Mouse (Mus musculus) kidney, adult 2 months (tissue): ENCODE measurements around the gene Mink1. TPM values are rescaled to one million over a fixed set of nuclear protein-coding genes. Genes with fewer than 3 reads are reported as not detected.
"Not testable (repeated sequence)": the region's sequence is repeated elsewhere in the genome, so short reads cannot be mapped to it uniquely, and the experiment has no call there.

Experiments
- DNase-seq: peaks from one replicate; pipeline ENCODE4 v3.0.0; 2021
- H3K27ac ChIP-seq: fragments of 200-500 bp; 2 replicates; pipeline ENCODE4 v1.5.1; 2012; ENCODE audit warnings: low read depth, low read length, control low read depth, inconsistent platforms; ENCODE audit not compliant: insufficient read depth
- H3K27me3 ChIP-seq: fragments of 200-500 bp; replicated peaks from 2 replicates; pipeline ENCODE4 v1.6.1; 2012; ENCODE audit warnings: mild to moderate bottlenecking, moderate library complexity, low read length, inconsistent platforms; ENCODE audit not compliant: control insufficient read depth, insufficient read depth
- H3K36me3 ChIP-seq: fragments of 200-500 bp; 2 replicates; pipeline ENCODE4 v1.6.1; 2012; ENCODE audit warnings: mild to moderate bottlenecking, moderate library complexity, low read length, inconsistent platforms; ENCODE audit not compliant: control insufficient read depth, insufficient read depth
- H3K4me1 ChIP-seq: fragments of 200-500 bp; 2 replicates; pipeline ENCODE4 v1.6.1; 2011; ENCODE audit warnings: low read length; ENCODE audit not compliant: control insufficient read depth, insufficient read depth
- H3K4me3 ChIP-seq: fragments of 200-500 bp; 2 replicates; pipeline ENCODE4 v1.5.1; 2011; ENCODE audit warnings: mild to moderate bottlenecking, low read depth, low read length, control low read depth; ENCODE audit not compliant: insufficient read depth
- CTCF ChIP-seq: fragments of 200-500 bp; conservative IDR thresholded peaks from 2 replicates; pipeline ENCODE4 v1.5.1; 2011; ENCODE audit warnings: low read depth, mild to moderate bottlenecking, control low read depth, low read length, moderate library complexity, mixed read lengths; ENCODE audit not compliant: insufficient read depth, insufficient read length
- POLR2A ChIP-seq: fragments of 200-500 bp; IDR thresholded peaks from one replicate; pipeline ENCODE4 v1.6.1; 2011; ENCODE audit warnings: low read depth, low read length, control low read depth
- WGBS: fragments of 180-500 bp; shearing (Covaris S2); methylation state at CpG from one replicate; pipeline ENCODE4 v1.1.7; 2018; 5-methylcytosine and 5-hydroxymethylcytosine counted together
- polyA plus RNA-seq: library from polyadenylated mRNA; depleted of rRNA; stranded (reverse); fragments of >200 nt; gene quantifications from 2 replicates; pipeline ENCODE4 v1.2.3, GENCODE M21; 2012; rRNA removed

Mink1 gene
- 73.1 and 91.8 TPM in 2 replicates for polyA plus RNA-seq

DNA sequence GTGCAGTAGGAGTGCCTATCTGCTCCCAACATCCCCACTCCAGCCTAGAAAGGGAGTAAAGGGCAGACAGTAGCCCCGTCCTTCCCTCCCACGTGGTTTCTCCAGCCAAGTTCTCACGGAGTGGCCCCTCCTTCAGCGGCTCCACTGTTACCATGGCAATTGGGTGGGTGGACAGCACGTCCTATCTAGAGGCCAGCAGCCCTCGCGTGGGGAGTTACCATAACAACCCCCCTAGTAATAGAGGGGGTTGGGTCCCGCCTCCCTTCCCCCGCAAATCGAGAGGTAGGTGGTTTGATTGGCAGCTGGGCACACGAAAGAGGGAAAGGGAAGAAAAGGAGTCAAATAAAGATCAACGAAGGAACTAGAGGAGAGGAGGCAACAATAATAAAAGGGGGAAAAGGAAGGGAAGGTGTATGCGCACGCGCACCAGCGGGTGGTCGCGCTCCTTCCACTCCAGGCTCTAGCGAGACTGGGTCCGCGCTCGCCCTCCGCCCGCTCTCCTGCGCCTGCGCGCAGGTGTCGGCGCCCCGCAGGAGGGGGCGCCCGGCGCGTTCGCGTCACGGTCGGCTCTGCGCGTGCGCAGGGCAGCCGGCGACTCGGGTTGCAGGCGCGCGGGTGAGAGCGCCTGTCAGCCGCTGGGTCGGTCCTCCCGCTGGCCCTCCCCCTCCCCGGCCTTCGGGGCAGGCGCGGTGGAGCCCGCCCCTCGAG, at the start of gene Mink1:
Gene Mink1, plus strand, starts transcription at position 595 of the 708 bp plus-strand sequence.
- Histone ChIP-seq H3K27ac (peak within 1 kb of the TSS; percentile 92), H3K27me3 (no peaks in the 10 kb centered on the region), H3K4me1 (peaks cover 21% of the 10 kb centered on the region), H3K4me3 (peak within 1 kb of the TSS; percentile 86), H3K36me3 (no peaks in the 10 kb centered on the region)
- DNase-seq: peak; percentile 95
- no peak for TF ChIP-seq CTCF
- TF ChIP-seq POLR2A: peak; percentile 35
- WGBS: under 1% methylated on average over 57 of the region's 57 CpGs

DNA sequence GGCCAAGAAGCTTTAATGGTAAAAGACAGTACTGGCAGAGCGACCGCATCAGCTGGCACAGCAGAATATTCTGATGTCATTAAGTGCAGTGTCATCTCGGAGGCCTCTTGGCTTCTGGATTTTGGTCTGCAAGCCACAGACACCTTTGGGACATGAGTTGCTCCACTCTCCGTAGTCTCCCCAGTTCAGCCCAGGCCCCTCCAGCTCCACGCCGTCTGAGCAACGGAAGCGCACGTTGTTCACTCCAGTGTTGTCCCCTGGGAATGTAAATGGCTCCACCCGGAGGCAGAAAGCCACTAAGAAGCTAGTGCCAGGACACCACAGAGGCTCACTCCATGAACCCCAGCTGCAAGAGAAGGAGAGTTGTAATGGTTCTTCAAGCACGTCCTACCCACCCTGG, 49.2 kb upstream of the Mink1 start:
- no peak for TF ChIP-seq POLR2A
- no peak for TF ChIP-seq CTCF
- no peaks in the 10 kb centered on the region for H3K27me3 ChIP-seq
- H3K4me1 ChIP-seq: no peaks in the 10 kb centered on the region
- no peaks in the 10 kb centered on the region for H3K36me3 ChIP-seq
- DNase-seq: no peak
- 54% methylated on average over 11 of the region's 11 CpGs for WGBS
- no peak overlapping the region for H3K27ac ChIP-seq
- H3K4me3 ChIP-seq: no peak overlapping the region

DNA sequence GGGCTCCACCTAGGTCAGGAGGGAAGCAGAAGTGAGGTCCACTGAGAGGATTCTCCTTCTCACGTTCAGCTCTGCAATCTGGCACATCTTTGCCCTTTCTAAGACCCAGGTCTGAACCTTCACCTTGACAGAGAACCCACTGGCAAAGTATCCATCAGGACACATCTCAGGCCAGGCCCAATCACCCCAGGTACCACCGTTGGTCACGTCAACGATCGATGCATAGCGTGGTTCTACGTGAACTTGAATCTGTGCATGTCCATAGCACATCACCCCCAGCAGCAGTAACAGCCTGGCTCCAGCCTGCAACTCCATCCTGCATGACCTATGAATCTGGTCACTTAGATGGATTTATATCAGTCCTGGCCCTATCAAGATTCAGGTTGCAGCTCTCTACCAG, 48.4 kb upstream of the Mink1 start, which contains the start of gene Vmo1:
Gene Vmo1, minus strand, starts transcription at position 329 of the 400 bp plus-strand sequence.
- TF ChIP-seq POLR2A (no peak), CTCF (no peak)
- Histone ChIP-seq H3K36me3 (no peaks in the 10 kb centered on the region), H3K4me1 (no peaks in the 10 kb centered on the region), H3K27me3 (no peaks in the 10 kb centered on the region), H3K4me3 (no peak within 1 kb of the TSS), H3K27ac (no peak within 1 kb of the TSS)
- 84% methylated on average over 7 of the region's 7 CpGs for WGBS
- DNase-seq: no peak

DNA sequence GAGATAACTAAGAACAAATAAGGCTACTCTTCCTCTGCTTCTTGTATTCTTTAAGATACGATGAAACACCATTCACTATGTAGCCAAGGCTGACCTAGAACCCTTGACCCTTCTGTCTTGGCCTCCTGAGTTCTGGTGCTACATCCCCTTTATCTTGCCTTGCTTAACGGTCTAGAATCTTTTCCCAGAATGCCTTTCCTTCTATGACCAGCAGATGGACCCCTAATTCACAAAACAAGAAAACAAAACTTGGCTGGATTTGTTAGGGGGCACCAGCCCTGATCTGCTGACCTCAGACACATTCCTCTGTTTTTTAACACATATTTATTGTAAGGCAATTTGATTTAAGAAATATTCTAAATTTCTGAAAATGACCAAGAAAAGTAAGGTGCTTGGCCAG, 46.3 kb upstream of the Mink1 start:
- no peaks in the 10 kb centered on the region for H3K4me1 ChIP-seq
- peak; percentile 64 for DNase-seq
- 14% methylated on average over 2 of the region's 2 CpGs for WGBS
- H3K27me3 ChIP-seq: no peaks in the 10 kb centered on the region
- H3K36me3 ChIP-seq: no peaks in the 10 kb centered on the region
- TF ChIP-seq POLR2A (no peak), CTCF (peak; percentile 34)
- no peak overlapping the region for H3K27ac ChIP-seq
- H3K4me3 ChIP-seq: no peak overlapping the region

DNA sequence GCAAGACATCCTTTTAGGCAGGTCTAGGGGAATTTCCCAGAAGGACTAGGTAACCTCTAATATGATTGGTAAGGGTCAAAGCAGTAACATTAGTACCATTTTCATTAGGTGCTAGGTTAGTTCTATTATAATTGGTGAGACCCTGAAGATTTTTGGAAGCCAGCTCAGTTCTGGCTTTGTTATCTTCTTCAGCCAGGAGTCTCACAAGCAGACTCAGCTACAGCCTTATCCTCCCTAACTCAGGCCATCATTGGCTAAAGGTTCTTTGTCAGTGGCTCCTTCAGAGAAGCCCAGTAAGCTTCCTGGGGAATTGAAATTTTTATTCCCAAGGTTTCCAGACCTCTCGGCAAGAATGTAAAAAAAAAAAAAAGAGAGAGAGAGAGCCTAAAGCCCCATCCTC, 44.2 kb upstream of the Mink1 start:
- no peak for DNase-seq

DNA sequence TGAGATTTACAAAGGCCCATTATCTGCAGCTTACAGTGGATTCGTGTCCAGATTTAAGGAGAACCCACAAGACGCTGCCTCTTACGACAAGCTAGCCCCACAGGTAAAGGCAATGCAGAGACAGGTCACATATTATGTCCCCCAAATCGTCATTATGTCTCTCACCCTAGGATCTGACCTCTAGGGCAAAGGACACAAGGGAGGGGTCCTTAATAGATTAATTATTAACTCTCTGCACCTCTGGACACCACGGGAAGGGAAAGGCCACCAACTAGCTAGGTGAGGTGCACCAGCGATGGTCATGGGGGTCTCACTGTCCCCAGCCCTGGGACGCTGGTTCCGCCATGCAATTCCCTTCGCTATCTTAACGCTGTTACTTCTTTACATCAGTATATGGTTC, 43.8 kb upstream of the Mink1 start, which contains the start of gene Gltpd2:
Gene Gltpd2, plus strand, starts transcription at position 274 of the 400 bp plus-strand sequence.
- Histone ChIP-seq H3K4me1 (no peaks in the 10 kb centered on the region), H3K27me3 (no peaks in the 10 kb centered on the region), H3K36me3 (no peaks in the 10 kb centered on the region), H3K4me3 (peak within 1 kb of the TSS; percentile 39), H3K27ac (no peak within 1 kb of the TSS)
- DNase-seq: no peak
- WGBS: 80% methylated on average over 10 of the region's 10 CpGs
- TF ChIP-seq POLR2A (no peak), CTCF (no peak)

More for the DNA sequence above, 44.2 kb upstream of the Mink1 start:
- no peaks in the 10 kb centered on the region for H3K27me3 ChIP-seq
- H3K36me3 ChIP-seq: no peaks in the 10 kb centered on the region
- no peak for TF ChIP-seq CTCF
- H3K4me1 ChIP-seq: no peaks in the 10 kb centered on the region
- WGBS: 74% methylated on average over 1 of the region's 1 CpGs
- no peak overlapping the region for H3K4me3 ChIP-seq
- H3K27ac ChIP-seq: no peak overlapping the region

DNA sequence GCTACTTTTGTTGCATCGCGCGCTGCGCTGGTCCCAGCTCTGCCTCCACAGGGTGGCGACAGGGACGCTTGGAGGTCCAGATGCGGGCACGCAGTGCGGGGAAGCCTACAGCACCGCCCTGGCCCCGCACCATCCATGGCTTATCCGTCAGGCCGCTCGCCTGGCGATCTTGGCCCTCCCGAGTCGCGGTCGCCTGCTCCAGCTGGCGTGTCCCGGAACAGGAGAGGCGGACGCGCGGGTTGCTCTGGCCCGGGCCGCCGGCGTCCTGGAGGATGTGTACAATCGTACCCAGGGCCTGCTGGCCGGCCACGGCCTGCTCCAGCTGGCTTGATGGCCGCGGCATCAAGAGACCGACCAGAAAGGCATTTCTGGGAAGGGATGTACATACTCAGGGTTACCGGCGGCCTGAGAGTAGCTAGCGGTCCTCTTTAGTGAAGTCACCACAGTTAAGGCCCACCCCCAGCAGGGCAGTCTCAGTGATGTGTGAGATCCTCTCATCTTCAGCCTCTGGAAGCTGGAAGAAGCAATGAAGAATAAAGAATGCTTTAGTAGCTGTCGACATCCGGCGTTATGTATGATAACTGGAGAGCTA, 42.4 kb upstream of the Mink1 start:
- 21% methylated on average over 41 of the region's 41 CpGs for WGBS
- H3K4me1 ChIP-seq: no peaks in the 10 kb centered on the region
- TF ChIP-seq CTCF: 0 out of 2 replicates have a peak, but pooled peaks have one; percentile 17
- no peak for TF ChIP-seq POLR2A
- DNase-seq: peak; percentile 35
- H3K36me3 ChIP-seq: no peaks in the 10 kb centered on the region
- H3K27me3 ChIP-seq: no peaks in the 10 kb centered on the region
- H3K4me3 ChIP-seq: peak overlapping the region; percentile 39
- no peak overlapping the region for H3K27ac ChIP-seq

DNA sequence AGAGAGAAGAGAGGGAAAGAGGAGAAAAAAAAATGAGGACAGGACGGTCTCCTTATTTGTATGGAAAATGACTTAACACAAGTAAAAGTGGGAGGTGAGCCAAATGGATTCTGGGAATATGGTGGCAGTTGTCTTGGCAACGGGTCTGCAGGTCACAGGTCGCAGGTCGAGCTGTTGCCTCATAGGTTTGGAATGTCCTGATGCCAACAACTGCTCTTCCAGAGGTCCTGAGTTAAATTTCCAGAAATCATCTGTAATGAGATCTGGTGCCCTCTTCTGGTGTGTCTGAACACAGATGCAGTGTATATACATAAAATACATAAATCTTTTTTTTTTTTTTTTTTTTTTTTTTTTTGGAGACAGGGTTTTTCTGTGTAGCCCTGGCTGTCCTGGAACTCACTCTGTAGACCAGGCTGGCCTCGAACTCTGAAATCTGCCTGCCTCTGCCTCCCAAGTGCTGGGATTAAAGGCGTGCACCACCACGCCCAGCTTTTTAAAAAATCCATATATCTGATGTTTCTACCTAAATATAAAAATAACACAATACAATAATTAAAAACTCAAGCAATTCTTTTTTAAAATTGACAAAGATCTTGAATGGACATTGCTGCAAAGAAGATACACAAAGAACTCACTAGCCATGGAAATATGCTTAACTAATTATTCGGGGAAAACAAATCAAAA, 39.2 kb upstream of the Mink1 start:
- not testable (repeated sequence) for H3K27me3 ChIP-seq, H3K4me1 ChIP-seq, H3K4me3 ChIP-seq, H3K27ac ChIP-seq, H3K36me3 ChIP-seq
- WGBS: 84% methylated on average over 8 of the region's 8 CpGs
- DNase-seq: peak; percentile 56
